Mouse (Mus musculus) heart, adult 8-10 months (tissue): ENCODE measurements around the gene Slc16a8. TPM values are rescaled to one million over a fixed set of nuclear protein-coding genes. Genes with fewer than 3 reads are reported as not detected.

Experiments
- DNase-seq: peaks from one replicate; pipeline ENCODE4 v3.0.0; 2022; ENCODE audit warnings: low spot score
- total RNA-seq, 4 experiments: library from RNA; stranded (reverse); gene quantifications; 2 replicates each; pipeline ENCODE4 v1.2.4; 2022

Slc16a8 gene
- total RNA-seq, 4 experiments from 2014 or later = 0.46 to 0.78 (median 0.59) TPM

DNA sequence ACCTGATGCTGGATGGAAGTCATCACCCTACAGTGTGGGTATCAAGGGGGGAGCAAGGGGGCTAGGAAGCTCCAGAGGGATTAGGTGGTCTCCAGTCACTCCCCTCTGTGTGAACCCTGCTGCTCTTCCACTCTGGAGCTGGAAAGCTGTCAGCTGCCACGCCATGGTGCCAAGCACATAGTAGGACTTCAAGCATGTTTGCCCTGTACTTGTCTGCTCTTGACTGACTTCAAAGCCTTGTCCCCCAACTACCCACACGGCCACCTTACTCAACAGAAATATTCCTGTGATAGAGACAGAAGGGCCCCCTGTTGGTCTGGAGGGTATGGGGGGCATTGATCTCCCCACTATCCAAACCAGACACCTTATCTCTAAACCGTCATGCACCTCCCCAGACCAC is 38.4 kb downstream of the Slc16a8 start:
- DNase-seq = no peak

DNA sequence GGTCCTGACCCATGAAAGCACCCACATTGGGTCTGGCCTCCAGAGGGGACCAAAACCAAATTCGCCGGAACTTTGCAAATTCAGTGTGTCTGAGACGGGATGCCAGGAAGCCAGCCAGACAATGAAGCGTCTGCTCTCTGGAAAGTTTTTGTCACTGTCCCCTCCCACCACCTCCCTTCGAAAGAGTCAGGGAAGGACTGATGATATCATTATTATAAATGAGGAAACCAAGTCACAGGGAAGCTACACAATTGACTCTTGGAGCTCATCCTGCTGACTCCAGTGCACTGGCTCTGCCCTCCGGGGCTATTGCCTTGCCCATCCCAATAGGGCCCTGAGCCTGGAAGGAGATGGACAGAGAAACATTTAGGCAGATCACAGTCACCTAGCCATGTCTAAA is 41.0 kb downstream of the Slc16a8 start:
- DNase-seq = no peak

DNA sequence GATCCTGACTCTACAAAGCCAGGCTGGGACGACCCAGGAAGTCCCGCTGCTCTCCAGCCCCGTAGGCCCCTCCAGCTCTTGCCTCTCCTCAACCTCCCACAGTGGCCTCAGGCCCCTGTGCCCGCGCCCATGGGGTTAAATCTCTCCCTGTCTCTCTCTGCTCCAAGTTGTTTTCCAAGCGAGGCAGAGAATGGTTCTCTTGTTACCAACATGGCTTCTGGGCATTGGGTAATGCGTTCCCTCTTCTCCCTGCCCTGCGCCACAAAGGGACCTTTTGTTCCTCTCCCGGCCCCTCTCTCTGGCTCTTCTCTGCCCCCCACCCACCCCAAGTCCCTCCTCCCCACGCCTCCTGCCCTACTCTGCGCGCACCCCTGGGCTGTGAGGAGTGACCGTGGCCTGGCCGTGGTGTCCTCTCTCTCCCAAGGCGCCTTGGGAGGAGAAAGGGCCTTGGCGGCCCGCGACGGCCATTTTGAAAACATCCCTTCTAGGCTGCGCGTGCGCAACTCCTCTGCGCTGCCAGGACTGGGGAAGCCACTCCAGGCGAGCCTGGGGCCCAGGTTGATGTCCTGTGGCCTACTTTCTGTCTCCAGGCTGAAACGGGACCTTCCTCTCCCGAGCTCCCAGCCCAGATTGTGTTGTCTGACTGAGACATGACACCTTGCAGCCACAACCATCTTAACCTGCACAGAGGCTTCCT is 41.7 kb downstream of the Slc16a8 start:
- DNase-seq = no peak

DNA sequence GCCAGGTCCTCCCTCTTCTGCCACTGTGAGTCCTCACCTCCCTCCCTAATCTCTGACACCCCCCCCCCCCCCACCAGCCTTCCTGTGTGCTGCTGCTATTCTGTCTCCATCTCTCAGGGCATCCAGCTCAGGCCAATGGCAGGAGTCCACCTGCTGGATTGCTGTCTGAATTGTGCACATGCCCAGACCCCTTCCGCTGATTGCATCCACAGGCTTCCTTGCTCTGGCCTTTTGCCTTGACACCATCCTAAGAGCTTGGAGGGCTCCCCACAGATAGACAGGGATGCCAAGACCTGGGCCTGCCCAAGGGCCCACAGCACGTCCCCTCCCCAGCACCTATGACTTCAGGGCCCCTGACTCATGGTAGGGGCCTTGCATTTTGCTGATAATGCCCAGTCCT is 44.2 kb downstream of the Slc16a8 start:
- no peak for DNase-seq

DNA sequence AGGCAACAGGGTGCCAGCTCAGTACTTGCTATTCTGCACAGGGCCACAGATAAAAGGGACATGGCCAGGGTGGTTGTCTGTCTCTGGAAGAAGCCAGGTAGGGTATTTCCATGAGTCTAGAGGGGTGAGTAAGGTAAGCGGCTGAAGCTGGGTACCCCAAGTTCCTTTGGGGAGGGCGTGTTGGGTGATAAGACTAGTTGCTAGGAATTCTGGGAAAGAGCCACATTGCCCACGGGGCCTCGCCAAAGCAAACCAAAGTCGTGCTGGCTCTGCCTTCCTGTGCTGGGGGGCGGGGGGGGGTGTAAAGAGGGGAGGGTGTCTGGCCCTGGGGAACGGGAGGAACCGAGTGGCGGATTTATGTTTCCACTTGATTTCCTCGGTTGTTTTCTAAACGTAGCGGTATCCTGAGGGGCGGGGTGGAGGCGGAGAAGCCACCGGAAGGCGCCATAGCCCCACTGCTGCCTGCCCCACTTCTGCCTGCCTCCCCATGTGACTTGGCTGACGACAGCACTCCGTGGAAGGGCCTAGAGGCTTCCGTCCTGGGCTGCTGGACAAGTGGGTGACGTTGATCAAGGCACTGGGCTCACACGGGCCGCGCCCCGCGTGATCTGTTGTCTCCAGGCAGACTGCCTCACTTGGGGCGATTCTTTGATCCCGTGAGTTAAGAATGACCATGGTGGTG is 45.7 kb downstream of the Slc16a8 start:
- DNase-seq = peak; percentile 54

DNA sequence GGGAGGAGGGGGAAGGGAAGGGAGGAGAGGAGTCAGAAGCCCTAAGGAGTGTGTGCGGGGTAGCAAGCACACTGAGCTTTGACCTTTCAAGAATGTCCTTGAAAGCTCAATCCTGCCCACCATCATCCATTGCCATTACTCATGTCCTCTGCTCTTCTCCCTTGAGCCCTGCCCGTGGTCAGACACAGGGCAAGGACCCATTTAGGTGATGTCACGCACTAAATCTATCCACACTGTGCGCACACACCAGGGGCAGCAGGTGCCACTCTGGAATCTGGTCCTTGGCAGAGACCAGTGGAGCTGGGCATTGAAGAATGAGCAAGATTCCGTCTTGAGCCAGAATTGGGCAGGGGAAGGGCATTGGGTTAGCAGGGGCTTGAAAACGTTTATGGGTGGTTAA is 46.4 kb downstream of the Slc16a8 start:
- no peak for DNase-seq

DNA sequence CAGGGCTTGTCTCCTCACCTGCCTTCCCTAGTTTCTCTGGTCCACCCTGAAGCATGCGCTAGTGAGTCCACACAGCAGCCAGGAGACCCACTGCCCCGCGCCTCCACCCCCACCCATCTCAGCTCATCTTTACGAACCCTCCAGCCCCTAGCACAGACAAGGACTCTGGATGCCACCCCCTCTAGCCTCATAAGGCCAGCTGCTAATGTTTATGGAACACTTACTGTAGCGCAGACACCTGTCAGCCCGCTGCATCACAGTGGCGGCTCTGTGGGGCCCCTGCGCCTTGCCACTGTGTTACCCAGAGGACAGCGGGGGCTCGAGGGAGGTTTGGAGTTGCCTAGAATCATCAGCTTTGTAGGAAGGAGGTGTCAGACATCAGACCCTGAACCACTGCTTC is 52.0 kb downstream of the Slc16a8 start:
- DNase-seq = no peak

DNA sequence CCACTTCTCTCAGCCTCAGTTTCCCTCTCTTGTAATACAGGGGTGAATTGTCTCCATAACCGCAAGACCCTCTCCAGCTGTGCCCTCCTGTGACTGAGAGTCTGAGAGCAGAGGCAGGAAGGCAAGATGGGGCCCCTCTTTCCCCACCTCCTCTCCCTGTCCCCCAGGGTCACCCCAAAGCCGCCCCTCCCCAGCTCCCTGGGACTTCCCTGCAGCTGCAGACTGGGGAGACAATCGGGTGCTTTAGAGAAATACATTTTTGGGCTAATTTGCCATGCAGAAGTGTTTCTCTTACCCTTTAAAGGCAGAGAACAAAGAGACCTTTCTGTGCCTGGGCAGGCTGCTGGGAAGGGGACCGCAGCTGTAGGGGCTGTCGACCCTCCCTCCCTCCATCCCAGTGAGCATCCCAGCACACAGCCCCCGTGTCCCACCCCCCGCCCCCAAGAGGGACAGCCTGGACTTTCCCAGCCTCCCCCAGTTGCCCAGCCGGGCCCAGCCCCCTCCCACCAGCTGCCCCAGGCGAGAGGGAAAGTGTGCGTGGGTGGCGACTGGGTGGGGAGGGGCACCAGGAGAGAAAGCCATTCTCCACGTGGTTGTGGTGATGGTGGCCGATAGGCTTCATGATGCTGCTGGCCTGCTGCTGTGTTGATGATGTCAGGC is 52.9 kb downstream of the Slc16a8 start:
- no peak for DNase-seq

Other genes with a start within 250 kb of the Slc16a8 start
- gene H1f0, start 226.3 kb downstream of the Slc16a8 start, total RNA-seq = 10 to 100 TPM; 64.1 to 92.7 (median 77.5) TPM
- gene Galr3, start 212.9 kb downstream of the Slc16a8 start, total RNA-seq = not detected
- gene Ankrd54, start 191.9 kb downstream of the Slc16a8 start, total RNA-seq = 1 to 10 TPM; 6.3 to 8.0 (median 7.6) TPM
- 10 to 100 TPM; 70.2 to 76.0 (median 74.9) TPM for gene Eif3l, start 179.6 kb downstream of the Slc16a8 start, total RNA-seq
- 10 to 100 TPM; 41.2 to 42.2 (median 41.5) TPM for gene Micall1, start 145.9 kb downstream of the Slc16a8 start, total RNA-seq
- gene Polr2f, start 113.8 kb downstream of the Slc16a8 start, total RNA-seq = 100 to 1,000 TPM; 124 to 149 (median 135) TPM
- gene 1700088E04Rik, start 113.5 kb downstream of the Slc16a8 start, total RNA-seq = 1 to 10 TPM; 1.6 to 2.7 (median 2.4) TPM
- 1 to 10 TPM in 2 of 4 experiments, under 1 TPM in 2; 0.55 to 1.7 (median 0.94) TPM for gene Sox10, start 89.5 kb downstream of the Slc16a8 start, total RNA-seq
- 10 to 100 TPM; 23.5 to 29.8 (median 27.3) TPM for gene Pick1, start 25.6 kb downstream of the Slc16a8 start, total RNA-seq
- 1 to 10 TPM in 3 of 4 experiments, under 1 TPM in 1; 0.63 to 1.5 (median 1.1) TPM for gene Gm49486, start 25.4 kb downstream of the Slc16a8 start, total RNA-seq
- 1 to 10 TPM in 1 of 4 experiments, under 1 TPM in 1, not detected in 2; 0.54 to 1.3 TPM for gene Baiap2l2, start 30.8 kb upstream of the Slc16a8 start, total RNA-seq
- gene Pla2g6, start 73.6 kb upstream of the Slc16a8 start, total RNA-seq = 10 to 100 TPM; 11.6 to 15.6 (median 13.4) TPM
- gene Maff, start 91.9 kb upstream of the Slc16a8 start, total RNA-seq = 10 to 100 TPM in 2 of 4 experiments, 1 to 10 TPM in 2; 5.7 to 11.1 (median 9.9) TPM
- 10 to 100 TPM; 34.6 to 46.1 (median 39.0) TPM for gene Tmem184b, start 148.8 kb upstream of the Slc16a8 start, total RNA-seq
- gene Csnk1e, start 200.8 kb upstream of the Slc16a8 start, total RNA-seq = 10 to 100 TPM; 49.3 to 64.6 (median 56.6) TPM